Mouse (Mus musculus) left cerebral cortex, adult 6 months (tissue): Measurements from ENCODE around the gene Gm7942. TPM values are rescaled to one million over a fixed set of nuclear protein-coding genes. Genes with fewer than 3 reads are reported as not detected.

Experiments
- long read RNA-seq, 2 experiments: library from polyadenylated mRNA; unstranded; transcript quantifications; one replicate each; pipeline ENCODE4 v2.0.0; 2019 to 2020
- polyA plus RNA-seq: library from polyadenylated mRNA; unstranded; fragments of <200 nt; fragmentation: Nextera tagmentation; gene quantifications from 2 replicates; pipeline ENCODE4 v1.2.3, GENCODE M21; 2021

Gm7942 gene
- not detected in 2 replicates for polyA plus RNA-seq
- long read RNA-seq, experiment 1 = 0 reads
- long read RNA-seq, experiment 2 = 0 reads

DNA sequence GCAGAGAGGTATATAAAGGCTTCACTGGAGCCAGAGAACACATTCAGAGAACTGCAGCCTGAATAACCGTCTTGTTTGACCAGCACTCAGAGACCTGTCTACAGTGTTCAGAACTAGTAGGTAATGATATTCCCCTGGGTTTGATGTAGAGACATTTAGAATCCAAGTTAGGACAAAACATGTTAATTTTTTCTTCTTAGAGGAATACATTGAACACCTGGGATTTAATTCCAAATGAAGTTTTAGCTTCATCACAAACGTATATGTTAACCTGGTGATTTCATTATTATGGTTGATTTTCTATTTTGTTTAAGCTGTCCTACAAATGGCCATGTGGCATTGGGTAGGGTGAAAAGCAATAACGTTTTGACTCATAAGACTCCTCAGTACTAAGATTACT is at the start of gene Gm7942:
TSS of gene Gm7942 (plus strand) at position 301 of the 400 bp plus-strand sequence.

Other genes with a start within 250 kb of the Gm7942 start
- gene Gm3183, start 241.5 kb upstream of the Gm7942 start, polyA plus RNA-seq = not detected in 2 replicates
- not detected in 2 replicates for gene Gm6367, start 118.3 kb upstream of the Gm7942 start, polyA plus RNA-seq
- not detected in 2 replicates for gene Gm16513, start 75.7 kb downstream of the Gm7942 start, polyA plus RNA-seq
- not detected in 2 replicates for gene Gm10424, start 165.8 kb downstream of the Gm7942 start, polyA plus RNA-seq
- not detected in 2 replicates for gene Gm3259, start 199.0 kb downstream of the Gm7942 start, polyA plus RNA-seq